Mouse (Mus musculus): ENCODE data around the gene Mrps27. TPM values are rescaled to one million over a fixed set of nuclear protein-coding genes. Genes with fewer than 3 reads are reported as not detected.
A peak's percentile ranks its signal among the peaks of the same experiment; 100 is the strongest.
"Not testable (repeated sequence)": the region's sequence is repeated elsewhere in the genome, so short reads cannot be mapped to it uniquely, and the experiment has no call there.

Gene Mrps27
- 10 to 100 TPM; 26.2 to 27.2 TPM for total RNA-seq (2021)

DNA sequence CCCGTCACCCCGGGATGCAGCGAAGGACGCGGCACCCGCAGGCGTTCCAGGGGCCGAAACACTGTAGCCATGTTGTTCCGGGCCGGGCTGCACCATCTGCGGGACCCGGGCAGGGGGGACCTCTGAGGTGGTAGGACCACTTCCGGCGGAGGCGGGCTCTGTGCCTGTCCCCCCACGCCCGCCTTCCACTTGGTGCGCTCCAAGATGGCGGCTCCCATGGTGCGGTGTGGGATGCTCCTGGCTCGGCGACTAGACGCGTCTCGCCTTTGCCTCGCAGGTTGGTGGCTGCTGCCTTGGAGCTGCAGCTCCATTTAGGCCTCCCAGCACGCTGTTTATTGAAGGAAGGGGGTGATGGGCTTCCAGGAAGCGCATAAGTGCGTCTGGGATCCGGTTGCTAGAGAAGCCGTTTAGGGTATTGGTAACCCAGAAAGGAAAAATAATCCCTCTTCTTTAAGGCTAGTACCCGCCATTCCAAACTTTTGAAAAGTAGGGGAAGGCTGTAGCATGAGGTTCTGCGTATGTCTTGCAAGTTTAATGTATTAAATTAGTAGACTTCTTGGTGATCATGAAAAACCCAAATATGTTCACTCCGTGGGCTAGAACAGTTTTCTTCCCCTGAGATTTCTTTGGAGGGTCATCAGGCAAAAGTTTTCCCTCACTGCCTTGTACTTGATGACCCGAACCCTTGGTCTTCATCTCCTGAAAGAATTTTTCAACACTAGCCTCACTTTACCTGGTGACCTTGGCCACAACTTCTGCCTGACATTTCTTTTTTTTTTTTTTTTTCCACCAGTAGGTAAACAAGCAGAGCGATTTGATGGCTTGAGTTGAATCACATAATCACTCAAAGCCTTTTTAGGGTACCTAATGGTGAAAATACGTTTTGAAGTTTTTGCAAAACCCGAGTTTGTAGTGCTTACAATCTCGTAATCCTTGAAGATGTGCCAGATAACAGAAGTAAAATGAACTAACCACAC lies at the start of gene Mrps27, which contains the start of gene Ptcd2:
Mrps27 (plus strand) TSS at position 188 of the 977 bp plus-strand sequence.
Ptcd2 (minus strand) TSS at position 107 of the 977 bp plus-strand sequence.
- peak; percentile 98 to 99 for DNase-seq (ENCODE audit: low spot score in 2 of 2)
- intact Hi-C loops (cut with DNase I): loop anchor here (5.0 to 10.0 kb wide), 2 partner anchors 478 to 1310 kb away; partner anchors contain the start of genes Ak6, Rad17 and Taf9

DNA sequence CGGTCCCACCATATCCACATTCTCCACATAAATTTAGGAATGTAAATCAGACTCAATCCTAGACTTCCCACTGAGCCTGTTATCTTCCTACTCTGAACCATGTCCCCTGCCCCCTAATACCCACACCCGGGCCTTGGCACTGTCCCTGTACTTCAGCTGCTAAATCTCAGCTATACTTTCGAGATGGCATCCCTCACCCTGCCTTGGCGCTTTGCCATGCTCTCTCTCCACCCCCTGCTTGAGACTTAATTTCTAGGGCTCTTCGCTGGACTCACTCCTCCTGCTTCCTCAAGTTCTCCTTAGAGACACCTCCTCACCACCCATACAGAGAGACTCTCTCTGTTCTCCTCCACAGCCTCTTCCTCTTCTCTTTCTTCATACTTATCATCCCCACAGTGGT lies 44.7 kb upstream of the Mrps27 start:
- DNase-seq (ENCODE audit: low spot score in 2 of 2): no peak
- intact Hi-C loops (cut with DNase I): no loop called here

DNA sequence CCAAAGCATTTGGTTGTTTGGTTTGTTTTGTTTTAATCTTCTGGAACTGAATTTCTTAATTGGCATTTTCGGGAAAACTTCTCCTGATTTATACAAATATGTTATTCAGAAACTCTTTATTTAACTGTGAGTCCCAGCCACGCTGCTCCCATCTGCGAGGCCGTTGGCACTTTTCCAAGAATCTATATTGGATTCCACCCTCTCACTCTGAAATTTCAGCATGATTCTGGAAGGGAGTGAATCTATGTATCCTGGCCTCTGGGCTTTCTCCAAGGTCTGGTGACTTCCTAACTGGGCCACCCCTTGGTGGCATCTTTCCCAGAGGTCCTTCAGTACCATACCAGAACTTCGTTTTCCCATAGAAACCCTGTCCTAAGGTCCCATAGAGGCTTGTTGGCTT lies 40.7 kb upstream of the Mrps27 start:
- intact Hi-C loops (cut with DNase I): no loop called here
- peak; percentile 54 to 60 for DNase-seq (ENCODE audit: low spot score in 2 of 2)

DNA sequence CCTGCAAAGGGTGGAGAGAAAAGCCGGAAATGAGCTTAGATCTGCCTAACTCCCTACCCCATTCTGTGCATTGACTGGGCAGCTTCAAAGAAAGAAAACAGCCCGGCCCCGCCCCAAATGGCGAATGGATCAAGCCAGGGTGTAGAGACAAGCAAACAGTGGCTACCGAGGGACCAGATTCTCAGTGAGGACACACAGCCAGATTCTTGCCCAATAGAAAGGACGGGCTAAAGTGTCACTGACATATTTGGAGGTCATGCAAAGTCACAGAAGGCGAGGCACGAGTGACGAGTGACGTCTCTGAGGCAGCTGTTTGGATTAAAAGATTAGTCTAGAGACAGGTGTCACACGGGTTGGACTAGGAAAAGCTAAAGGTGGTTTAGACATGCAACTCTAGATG lies 40.2 kb upstream of the Mrps27 start:
- intact Hi-C loops (cut with DNase I): no loop called here
- DNase-seq (ENCODE audit: low spot score in 2 of 2): no peak

DNA sequence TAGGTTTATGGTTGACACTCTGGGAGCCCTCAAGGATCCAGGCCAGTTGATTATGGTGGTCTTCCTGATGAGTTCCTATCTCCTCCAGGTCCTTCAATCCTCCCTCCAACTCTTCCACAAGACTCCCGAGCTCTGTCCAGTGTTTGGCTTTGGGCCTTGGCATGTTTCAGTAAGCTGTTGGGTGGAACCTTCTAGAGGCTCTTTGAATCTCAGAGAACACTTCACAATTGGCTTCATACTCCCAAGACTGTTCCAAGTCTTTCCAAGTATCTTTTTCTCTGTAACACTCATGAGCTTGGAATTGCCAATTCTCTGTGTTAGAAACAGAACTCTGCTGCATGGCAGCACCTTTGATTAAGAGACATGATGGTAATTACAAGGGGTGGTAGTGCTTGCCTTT lies 39.4 kb upstream of the Mrps27 start:
- intact Hi-C loops (cut with DNase I): no loop called here
- no peak for DNase-seq (ENCODE audit: low spot score in 2 of 2)

DNA sequence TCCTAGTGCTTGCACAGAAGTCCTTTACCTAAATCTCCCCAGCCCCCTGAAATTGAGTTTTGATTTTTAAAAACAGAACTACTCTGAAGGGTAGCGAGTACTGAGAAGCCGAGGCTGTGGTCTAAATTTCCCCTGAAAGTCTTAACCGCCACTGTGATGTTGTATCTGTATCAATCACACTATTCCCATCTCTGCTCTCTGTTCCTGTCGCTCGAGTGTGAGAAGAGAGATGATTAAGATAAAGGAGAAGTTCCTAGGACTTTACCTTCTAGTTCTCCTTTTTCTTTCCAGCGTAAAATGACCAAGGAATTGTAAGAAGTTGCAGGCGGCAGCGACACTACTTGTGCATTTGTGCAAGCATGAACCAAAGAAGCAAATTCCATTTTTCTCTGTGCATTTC lies 38.4 kb upstream of the Mrps27 start:
- no peak for DNase-seq (ENCODE audit: low spot score in 2 of 2)
- intact Hi-C loops (cut with DNase I): no loop called here

DNA sequence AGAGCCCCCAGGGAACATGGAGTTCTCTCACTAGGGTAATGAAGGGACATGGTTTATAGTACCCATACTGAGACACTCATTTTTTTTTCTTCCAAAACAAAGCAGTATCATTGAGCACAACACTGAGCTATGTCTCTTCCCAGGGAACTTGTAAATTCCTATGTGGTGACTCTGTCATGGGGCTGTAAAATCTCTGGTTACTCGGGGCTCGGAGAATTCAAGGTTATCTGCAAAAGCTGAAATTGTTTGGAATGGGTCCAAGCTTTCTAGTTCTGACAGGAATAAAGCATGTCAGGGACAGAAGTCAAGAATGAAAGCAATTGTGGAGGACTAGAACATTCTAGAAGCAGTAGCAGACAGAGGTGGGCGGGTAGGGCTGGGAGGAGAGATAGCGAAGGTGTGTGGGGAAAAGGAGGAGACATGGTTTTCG lies 36.6 kb upstream of the Mrps27 start:
- intact Hi-C loops (cut with DNase I): no loop called here

DNA sequence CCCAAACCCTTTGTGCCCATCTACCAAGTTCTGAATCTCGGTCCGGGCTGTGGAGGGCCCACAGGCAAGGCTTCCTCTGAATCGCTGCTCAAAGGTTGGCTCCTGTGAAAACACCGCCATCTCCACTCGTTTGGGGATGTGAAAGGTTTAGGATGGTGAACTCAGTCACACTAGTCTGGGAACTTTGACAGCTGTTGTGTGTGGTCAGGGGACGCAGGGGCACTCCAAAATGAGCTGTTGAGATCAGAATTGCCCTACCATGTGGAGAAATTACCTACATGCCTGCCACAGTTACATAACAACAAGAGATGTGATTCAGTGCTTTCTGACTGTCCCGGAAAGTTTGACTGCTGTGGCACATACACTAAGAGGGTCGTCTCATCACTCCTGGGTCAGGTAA lies 36.2 kb upstream of the Mrps27 start:
- DNase-seq (ENCODE audit: low spot score in 2 of 2): no peak
- intact Hi-C loops (cut with DNase I): no loop called here

More for the DNA sequence above, 36.6 kb upstream of the Mrps27 start:
- DNase-seq (ENCODE audit: low spot score in 2 of 2): no peak

DNA sequence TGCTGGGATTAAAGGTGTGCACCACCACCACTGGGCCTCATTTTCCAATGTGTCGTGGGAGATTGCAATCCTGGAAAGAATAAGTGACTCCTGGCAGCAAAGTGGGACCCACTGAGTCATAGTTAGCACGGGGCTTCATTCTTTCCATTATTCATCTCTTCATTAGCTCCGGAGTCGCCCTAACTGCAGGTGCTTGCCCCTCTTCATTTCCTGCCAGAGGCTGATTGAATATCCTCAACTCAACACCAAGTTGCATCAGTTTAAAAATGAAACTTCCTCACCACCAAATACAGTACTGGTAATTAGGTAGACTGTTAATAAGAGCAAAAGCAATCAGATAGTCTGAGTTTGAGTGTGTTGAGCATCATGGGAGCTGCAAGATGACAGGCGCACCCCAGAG lies 30.5 kb upstream of the Mrps27 start:
- DNase-seq (ENCODE audit: low spot score in 2 of 2): no peak
- intact Hi-C loops (cut with DNase I): no loop called here

DNA sequence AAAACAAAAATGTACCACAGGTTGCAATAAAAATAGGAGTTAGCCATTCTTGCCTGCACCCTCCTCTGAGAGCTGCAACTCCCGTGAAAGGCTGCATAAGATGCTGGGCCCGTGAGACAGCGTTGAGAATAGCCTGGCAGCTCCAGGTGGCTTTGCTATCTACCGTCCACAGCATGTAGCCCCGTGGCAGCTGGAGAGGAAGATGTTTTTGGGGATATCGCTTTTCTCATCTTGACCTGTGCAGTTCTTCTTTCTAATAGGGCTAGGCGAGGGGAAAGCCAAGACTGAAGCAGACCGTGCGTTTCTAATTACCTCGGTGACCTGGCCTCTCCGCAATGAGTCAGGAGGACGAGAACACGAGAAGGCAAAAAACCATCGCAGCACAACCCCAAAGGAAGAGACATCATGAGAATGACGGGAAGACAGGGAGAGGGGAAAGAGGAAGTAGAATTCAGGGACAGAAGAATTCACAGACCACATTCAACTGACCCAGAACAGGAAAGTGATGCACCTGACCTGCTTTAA lies 29.9 kb upstream of the Mrps27 start:
- intact Hi-C loops (cut with DNase I): loop anchor here (5.0 kb wide), 1 partner anchor 447 kb away; no protein-coding TSS in a partner anchor
- no peak for DNase-seq (ENCODE audit: low spot score in 2 of 2)

DNA sequence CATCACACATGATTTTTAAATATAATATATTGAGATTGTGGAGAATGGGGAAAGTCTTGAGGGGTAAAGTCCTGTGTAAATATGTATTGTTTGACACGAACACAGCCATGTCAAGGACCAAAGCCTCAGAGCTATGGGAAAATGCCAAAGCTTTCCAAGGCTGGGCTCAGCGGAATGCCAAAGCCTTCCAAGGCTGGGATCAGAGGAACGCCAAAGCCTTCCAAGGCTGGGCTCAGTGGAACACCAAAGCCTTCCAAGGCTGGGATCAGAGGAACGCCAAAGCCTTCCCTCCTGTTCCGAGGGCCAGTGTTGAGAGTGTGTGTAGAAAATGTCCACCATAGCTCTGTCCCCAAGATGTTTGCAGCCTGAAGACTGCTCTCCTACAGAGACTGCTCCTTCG lies 28.2 kb upstream of the Mrps27 start:
- DNase-seq (ENCODE audit: low spot score in 2 of 2): no peak
- intact Hi-C loops (cut with DNase I): loop anchor here (2.0 to 5.0 kb wide), 2 partner anchors 142 to 449 kb away; no protein-coding TSS in a partner anchor

DNA sequence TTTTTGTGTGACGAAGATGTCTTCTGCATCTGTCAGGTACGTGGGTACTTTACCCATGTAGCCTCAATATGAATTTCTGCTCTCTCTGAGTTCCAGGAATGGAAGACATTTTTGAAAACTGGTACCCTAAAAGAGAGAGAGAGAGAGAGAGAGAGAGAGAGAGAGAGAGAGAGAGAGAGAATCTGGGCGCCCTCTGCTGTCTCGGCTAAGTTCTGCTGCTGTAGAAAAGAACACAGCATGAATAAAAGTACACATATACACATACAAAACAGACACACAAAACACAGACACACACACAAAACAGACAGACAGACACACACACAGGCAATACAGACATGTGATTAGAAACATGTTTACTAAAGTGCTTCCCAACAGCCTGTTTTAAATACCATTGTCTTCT lies 27.5 kb upstream of the Mrps27 start:
- peak; percentile 47 to 59 for DNase-seq (ENCODE audit: low spot score in 2 of 2)
- intact Hi-C loops (cut with DNase I): loop anchor here (2.0 to 5.0 kb wide), 2 partner anchors 142 to 450 kb away; no protein-coding TSS in a partner anchor

DNA sequence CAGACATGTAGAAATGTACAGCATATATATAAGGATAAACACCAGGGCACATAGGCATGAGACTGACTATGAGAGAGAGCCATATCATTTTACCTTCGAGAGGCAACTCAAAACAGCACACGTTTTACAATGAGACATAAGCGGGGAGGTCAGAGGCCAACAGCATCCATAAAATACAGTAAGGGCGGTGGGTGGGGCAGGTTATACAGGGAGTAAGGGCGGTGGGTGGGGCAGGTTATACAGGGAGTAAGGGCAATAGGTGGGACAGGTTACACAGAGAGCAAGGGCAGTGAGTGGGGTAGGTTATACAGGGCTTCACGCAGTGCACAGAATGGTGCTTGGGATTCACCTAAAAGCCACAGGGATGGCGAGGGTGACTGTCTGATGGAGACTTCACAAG lies 24.1 kb upstream of the Mrps27 start:
- no peak for DNase-seq (ENCODE audit: low spot score in 2 of 2)
- intact Hi-C loops (cut with DNase I): no loop called here

DNA sequence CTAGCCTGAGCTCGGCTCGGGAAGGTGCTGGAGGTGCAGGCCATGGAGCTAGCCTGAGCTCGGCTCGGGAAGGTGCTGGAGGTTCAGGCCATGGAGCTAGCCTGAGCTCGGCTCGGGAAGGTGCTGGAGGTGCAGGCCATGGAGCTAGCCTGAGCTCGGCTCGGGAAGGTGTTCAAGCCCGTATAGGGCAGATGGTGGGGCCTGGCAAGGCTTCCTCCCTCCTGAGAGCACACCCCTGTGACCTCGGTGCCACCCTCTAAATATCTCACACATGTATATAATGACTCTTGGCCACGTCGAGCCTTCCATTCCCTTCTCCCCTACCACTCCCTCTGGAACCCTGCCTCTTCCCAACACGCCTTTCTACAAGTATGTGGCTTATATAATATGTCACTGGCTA lies 21.7 kb upstream of the Mrps27 start:
- DNase-seq (ENCODE audit: low spot score in 2 of 2); intact Hi-C loops (cut with DNase I): not testable (repeated sequence)

DNA sequence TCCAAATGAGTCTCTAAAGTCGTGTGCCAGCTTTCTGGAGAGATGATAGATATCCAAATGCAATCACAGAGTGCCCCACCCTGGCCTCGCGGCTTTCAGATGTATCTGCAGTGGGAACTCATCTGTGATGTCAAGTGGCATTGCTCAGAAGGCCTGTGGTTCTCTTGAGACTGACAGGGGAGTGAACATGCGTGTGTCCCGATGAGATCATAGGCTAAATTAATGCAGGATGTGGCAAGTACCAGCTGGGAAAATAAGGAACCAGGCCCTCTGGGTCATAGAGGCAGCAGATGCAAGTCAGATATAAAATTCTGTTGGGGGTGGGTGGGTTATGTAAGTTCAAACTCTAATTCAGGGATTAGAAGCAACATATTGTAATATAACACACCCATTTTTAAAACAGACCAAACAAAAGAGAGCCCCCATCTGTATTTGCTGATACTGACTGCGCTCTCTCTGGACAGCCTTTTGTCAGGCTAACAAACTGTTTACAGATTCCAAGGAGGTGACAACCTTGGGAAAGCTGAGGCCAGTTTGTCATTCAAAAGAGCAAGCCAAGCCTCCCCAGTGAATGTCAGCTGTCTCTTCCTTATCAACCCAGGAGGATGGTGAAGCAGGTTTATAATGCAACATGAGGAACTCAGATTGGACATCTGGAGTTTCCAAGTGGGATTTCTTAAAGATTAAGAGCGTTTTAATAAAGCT lies 20.8 kb upstream of the Mrps27 start:
- DNase-seq (ENCODE audit: low spot score in 2 of 2): no peak
- intact Hi-C loops (cut with DNase I): no loop called here

DNA sequence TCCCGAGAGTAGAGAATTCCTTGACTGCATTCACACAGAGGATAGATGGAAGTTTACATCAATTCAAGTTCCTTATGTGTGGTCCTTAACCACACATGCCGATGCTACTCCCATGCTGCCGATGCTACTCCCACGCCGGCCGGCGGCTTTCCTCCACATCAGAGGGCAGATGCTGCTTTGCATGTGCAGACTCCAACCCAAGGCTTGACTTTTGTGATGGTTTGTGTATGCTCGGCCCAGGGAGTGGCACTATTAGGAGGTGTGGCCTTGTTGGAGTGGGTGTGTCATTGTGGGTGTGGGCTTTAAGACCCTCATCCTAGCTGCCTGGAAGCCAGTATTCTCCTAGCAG lies 20.3 kb upstream of the Mrps27 start:
- intact Hi-C loops (cut with DNase I); DNase-seq (ENCODE audit: low spot score in 2 of 2): not testable (repeated sequence)

DNA sequence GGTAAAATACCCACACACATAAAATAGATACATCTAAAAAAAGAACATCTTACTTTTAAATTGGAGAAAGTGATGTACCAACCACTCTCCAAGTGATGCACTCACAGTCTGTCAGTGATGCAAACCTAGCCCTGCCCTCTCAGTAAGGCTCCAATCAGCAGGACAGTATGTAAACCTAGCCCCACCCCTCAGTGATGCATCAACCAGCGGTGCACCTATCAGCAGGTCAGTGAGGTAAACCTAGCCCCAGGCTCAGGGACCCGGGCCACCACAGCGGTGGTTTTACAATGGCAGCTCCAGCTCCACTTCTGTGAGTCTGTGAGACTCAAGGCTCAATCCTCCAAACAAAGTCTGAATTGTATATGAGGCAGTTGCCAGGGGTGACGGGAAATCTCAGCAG lies 13.3 kb upstream of the Mrps27 start:
- no peak for DNase-seq (ENCODE audit: low spot score in 2 of 2)
- intact Hi-C loops (cut with DNase I): no loop called here

DNA sequence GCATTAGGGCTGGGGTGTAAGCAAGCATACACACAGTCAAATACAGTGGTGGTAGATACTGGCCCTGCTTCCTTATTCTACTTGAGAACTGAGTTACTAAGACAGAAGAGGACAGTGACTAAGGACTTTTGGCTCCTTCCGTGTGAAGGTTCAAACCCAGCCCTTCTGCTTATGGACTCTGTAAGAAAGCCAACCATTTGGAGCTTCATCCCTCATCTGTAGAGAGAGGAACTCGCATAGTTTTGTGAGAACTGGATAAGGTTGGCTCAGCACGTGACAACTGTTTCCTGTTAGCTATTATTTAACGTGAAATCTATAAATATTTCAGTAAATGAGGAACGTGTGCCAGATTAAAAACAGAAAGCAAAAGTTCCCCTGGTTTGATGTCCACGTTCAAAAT lies 7.1 kb upstream of the Mrps27 start:
- DNase-seq (ENCODE audit: low spot score in 2 of 2): no peak

DNA sequence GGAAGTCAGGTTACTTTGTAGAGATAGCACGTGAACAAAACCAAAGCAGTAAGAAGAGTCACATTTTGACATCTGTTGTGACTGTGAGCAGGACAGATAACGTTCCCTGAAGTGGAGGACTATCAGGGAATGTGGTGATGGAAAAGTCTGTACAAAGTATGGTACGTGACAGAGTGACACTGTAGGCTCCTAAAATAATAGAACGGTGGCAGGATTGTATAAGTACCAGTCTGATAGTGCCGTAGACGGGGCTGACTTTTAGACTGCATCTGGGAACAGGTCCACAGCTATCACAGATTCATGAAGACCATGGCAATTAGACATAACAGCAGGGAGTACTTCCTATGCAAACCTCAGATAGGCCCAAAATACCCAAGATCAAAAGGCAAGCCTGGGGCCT lies 3.1 kb upstream of the Mrps27 start:
- no peak for DNase-seq (ENCODE audit: low spot score in 2 of 2)
- intact Hi-C loops (cut with DNase I): loop anchor here (5.0 to 10.0 kb wide), 2 partner anchors 474 to 1313 kb away; partner anchors contain the start of genes Ak6, Rad17 and Taf9

More for the DNA sequence above, 7.1 kb upstream of the Mrps27 start:
- intact Hi-C loops (cut with DNase I): no loop called here
